Mouse (Mus musculus) inflammation-experienced regulatory T-cells, adult 6 months (primary cell): ENCODE data around the gene Dtd2. TPM values are rescaled to one million over a fixed set of nuclear protein-coding genes. Genes with fewer than 3 reads are reported as not detected.
A peak's percentile ranks its signal among the peaks of the same experiment; 100 is the strongest.

ENCODE experiments used
- ATAC-seq: one replicate; pipeline ENCODE4 v1.8.0; 2017
- polyA plus RNA-seq, 3 experiments: library from polyadenylated mRNA; unstranded; fragments of 100-300 nt; shearing (Covaris generic); gene quantifications; one replicate each; pipeline ENCODE4 v1.2.1; 2017

Dtd2 gene
- 10 to 100 TPM in 2 of 3 experiments, 1 to 10 TPM in 1; 9.9 to 18.0 (median 16.6) TPM for polyA plus RNA-seq

DNA sequence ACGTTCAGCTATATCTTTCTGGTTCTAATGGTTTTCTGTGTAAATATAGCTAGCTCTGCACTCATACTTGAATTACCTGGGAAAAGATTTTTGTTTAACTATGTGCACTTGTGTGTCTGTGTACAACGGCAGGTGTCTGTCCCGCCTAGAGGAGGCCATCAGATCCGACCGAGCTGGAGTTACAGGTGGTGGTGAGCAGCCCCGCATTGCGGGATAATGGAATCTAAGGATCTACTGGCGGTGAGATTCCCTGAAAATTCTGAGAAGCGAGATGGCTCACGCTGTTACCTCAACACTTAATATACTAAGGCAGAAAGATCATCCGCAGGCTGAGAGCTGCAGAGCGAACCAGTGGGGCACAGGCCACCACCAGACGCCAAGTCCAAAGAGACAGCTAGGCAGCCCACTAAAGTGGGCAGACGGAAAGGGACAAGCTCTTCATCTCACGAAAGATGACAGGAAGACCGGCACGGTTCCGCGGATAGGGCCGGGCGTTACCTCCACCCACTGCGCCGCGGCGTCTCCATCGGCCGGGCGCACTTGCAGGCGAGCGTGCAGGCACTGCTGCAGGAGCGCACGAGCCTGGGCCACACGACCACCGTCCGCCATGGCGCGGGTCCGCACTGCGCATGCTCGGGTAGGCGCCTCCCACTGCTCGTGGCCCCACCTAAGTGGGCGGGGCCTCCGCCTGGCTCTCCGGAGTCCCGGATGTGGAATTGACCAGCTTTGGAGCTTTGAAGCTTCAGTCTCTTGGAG lies at the start of gene Dtd2:
Gene Dtd2 (minus strand): TSS at position 625 of the 756 bp plus-strand sequence.
- peak; percentile 80 for ATAC-seq

DNA sequence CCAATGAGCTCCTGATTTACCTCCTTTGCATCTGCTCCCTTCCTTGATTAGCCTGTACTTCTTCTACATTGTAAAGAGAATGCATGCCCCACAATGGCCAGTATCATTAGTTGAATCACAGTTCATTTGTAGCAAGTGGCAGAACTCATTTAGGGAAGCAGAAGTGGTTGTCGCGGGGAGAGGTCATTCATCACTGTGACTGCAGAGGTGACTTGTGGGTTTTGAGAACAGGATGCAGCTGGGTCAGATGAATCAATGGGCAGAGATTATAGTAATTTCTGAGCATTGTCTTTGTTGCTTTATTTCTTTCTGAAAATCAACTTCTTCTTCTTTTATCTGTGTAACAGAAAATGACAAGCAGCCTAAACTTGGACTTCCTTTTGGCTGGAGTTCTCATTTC lies 43.0 kb upstream of the Dtd2 start:
- no peak for ATAC-seq

DNA sequence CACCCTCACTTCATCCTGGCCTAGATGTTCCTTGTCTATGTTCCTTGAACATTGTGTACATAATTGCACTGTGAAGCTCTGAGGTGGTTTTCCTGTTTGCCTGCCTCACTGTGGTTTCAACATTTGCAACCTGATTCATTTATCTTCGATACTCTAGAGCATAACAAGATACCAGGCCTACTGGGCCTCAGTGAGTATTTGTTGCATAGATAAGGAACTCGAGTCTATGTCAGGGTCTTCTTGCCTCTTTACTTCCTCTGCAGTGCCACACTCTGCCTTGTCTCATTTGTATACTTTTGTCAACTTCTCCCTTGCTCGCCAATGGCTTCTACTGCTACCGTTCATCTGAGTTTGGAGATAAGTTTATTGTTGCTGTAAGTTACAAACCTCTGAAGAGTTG lies 40.1 kb upstream of the Dtd2 start:
- ATAC-seq, result no peak

DNA sequence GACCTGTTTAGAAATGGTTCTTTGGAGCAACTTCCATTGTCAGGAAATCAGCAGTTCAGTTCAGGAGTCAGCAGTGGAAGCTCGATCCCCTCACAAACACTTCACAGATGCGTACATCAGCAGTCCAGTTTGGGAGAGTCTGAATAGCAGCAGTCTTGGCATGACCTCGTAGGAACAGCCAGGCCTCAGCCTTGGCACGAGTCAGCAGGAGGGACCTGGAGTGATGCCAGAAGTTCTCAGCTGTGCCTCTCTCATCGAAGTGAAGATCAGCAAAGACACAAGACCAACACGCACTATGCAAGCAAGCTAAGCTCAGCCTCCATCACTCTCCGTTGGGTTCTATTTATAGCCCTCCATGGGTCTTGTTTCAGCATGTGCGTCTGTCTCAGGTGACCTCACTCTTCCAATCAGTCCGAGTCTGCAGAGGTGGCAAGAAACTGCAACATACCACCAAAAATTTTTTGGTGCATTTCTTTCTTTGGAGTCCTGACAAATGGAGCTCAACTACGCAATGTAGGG lies 36.6 kb upstream of the Dtd2 start:
- ATAC-seq, result no peak

DNA sequence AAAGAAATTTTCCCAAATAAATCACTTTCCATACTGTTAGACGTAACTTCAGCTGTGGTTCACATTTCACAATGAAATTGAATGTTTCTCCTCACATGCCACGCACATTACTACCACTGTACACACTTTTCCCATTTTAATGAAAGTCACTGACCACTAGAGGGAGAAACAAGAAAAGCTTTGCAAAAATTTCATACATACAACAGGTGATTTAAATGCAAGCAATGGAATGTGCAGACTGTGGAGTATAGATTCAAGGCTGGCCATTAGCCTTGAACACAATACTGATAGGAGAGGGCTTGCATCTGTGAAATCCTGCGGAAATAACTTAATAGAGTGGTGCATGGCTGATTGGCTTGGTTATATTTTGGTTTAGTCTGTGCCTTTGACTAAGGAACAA lies 32.1 kb upstream of the Dtd2 start:
- ATAC-seq, result no peak

GRCm38 (mm10) chr12:52034956-52035355 lies 28.7 kb upstream of the Dtd2 start:
- no peak for ATAC-seq

- ATAC-seq, result no peak
These were observed 26.0 kb upstream of the Dtd2 start for GRCm38 (mm10) chr12:52032276-52032675.

GRCm38 (mm10) chr12:52027963-52028362 lies 21.7 kb upstream of the Dtd2 start, which contains the start of gene Gpr33:
Gene Gpr33 (minus strand): TSS chr12:52028063.
- no peak for ATAC-seq

DNA sequence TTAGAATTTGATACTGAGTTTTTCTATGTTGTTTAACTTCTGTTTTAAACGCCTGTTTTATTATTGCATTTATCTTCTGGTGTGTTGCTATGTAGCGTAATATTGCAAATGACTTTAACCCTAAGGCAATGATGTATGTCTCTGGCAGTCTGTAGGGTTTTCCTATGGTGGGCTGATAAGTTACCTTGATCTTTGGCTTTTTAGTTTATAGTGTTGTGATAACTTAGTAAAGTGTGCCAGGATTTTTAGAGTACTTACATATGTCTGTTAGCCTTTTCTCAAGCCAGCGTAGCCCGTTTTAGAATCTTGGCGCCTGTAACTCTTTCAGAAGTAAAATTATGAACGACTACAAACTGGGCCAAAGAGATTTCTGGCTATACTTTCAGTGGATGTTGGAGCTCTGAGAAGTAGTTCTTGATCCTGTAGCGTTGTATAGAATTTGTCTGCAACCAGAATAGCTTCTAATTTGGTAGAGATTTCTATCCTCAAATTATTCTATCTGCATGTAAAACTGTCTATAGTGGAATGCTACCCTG lies 8.3 kb upstream of the Dtd2 start:
- ATAC-seq, result no peak

GRCm38 (mm10) chr12:52014044-52014443 lies 7.7 kb upstream of the Dtd2 start:
- no peak for ATAC-seq

DNA sequence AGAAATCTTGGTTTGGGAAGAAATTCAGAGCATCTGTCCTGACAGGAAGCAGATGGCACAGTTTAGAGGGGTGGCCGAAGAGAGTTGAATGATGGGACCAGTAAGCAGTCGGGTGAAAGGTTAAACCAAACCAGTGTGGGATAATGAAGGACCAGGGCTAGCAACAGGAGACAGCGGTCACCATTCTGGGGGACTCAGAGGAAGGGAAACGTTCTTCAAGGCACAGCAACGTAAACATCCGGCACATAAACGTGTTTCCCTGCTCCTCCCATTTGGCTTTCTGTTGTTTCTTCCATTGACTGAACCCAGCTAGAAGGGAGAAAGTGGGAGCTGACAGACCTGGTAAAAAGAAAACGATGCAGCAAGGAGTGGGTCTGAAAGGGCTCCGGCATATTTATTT lies 7.0 kb upstream of the Dtd2 start:
- no peak for ATAC-seq

DNA sequence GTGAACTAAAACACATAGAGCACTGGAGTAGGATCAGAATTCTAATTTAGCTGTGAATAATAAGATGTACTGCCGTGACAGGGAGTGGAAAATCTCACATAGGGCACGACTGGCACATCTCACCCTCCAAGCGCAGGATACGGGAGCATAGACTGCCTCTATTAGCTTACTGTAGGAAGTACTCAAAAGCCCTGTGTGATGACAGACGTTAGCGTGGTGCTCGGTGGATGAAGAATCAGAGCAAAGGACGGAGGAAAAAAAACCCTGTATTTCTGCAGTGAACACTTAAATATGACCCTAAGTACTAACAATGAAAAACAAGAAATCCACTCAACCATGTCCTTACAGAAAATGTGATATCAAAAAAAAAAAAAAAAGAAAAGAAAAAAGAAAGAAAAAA lies 5.9 kb upstream of the Dtd2 start:
- ATAC-seq, result no peak

DNA sequence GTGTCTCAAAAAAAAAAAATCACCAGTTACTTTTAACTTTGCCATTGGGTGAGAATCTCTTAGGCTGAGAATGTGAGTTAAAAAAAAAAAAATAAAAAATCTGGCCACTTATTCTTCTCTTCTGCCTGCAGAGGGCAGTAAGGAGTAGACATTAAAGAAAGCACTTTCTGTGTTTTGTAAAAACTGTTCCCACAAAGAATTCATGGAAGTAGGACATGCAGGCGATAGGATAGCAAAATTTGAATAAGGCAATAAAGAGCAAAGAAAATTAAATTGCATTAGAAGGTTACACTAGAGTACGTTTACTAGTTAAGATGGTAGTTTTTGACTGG lies 4.3 kb upstream of the Dtd2 start:
- ATAC-seq, result no peak

GRCm38 (mm10) chr12:52009928-52010629 lies 3.8 kb upstream of the Dtd2 start:
- no peak for ATAC-seq

- ATAC-seq, result no peak
These were observed 313 bp upstream of the Dtd2 start for GRCm38 (mm10) chr12:52006633-52006994.

DNA sequence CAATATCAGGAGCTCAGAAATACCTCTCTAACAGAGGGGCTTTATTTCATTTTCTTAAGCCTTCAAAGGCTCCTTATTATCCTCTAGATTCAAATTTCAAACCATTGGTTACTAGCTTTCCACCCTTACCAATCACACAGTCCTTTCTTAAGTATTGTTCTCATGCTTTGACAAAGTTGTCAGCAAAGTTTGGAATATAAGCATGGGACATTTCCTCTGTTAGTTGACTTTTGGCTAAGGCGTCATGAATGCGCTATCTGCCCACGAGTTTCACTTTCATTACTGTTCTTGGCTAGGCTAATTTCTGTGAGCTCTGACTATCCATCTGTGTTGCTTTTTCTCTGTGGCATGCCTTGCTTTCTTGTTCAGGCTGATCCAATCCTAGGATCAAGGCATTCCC lies 3.6 kb downstream of the Dtd2 start:
- ATAC-seq, result peak; percentile 36

DNA sequence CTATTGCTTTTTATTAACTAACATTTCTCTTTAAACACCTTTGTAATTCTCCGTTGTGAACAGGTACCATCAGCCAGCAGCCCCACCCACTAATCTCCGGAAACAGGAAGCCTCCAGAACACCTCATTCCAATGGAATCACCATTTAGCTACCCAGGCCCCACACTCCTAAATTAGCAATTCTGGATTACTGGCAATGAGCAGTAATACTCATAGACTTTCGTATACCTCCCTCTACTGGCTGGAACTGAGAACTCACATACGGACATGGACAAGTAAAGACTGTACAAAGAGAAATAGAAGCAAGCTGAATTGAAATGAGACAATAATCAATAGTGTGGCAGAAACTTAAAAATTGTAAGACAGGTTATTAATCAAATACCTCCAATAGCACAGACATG lies 4.8 kb downstream of the Dtd2 start:
- peak; percentile 76 for ATAC-seq

GRCm38 (mm10) chr12:51998366-51998932 lies 7.9 kb downstream of the Dtd2 start:
- no peak for ATAC-seq

GRCm38 (mm10) chr12:51995738-51996536 lies 10.4 kb downstream of the Dtd2 start:
- ATAC-seq, result no peak

DNA sequence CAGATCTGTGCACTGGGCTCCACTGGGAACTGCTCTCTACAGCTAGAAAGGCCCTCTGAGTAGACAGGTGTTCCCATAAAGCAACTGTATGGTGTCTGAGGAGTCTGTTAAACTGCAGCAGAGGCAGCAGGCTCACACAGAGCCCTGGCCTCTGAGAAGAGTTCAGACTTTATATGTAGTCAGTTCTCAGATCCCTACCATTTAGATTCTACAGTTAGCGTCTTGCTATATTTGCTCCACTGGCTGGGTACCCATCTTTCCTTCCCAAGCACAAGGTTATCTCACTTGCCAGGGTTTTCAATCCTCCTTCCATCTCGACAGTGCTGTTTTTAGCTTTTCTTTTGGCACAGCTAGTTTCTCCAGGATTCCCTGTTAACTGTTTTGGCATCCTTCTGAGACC lies 15.7 kb downstream of the Dtd2 start:
- ATAC-seq, result no peak

DNA sequence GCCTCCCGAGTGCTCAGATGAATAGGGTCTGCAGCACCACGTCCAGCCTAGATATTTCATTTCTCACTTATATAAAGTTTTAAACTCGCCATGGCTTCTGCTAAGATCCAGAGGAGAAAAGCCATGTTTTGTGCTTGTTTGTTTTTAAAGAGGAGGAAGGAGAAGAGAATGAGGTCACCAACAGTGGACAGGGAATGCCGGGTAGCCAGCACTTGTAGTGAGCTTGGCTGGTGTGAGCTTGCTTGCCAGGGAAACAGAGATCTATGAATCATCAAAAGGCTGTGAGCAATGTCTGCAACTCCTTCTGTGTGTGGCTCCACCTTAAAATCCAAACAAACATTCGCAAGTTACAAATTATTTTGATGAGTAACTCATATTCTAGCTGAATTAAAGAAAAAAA lies 17.8 kb downstream of the Dtd2 start:
- no peak for ATAC-seq

DNA sequence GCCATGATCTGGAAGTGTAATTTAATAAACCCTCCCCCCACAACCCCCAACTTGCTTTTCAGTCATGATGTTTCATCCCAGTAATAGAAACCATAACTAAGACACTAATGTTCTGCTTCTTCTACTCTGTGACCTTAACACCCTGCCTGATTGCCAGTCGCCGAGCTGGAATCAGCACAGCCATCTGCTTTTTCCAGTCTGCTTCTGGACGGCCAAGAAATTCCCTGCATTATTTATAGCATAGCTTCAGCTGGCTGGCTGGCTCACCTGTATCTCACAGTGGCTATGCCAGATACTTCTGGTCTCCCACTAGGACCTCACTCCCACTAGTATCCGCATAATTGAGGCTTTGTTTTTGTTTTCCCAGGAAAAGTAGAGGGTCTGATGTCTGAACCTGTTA lies 20.5 kb downstream of the Dtd2 start:
- no peak for ATAC-seq
